Mouse (Mus musculus): ENCODE results near the gene Gch1.
"Not testable (repeated sequence)": the region's sequence is repeated elsewhere in the genome, so short reads cannot be mapped to it uniquely, and the experiment has no call there.

Gch1 gene

DNA sequence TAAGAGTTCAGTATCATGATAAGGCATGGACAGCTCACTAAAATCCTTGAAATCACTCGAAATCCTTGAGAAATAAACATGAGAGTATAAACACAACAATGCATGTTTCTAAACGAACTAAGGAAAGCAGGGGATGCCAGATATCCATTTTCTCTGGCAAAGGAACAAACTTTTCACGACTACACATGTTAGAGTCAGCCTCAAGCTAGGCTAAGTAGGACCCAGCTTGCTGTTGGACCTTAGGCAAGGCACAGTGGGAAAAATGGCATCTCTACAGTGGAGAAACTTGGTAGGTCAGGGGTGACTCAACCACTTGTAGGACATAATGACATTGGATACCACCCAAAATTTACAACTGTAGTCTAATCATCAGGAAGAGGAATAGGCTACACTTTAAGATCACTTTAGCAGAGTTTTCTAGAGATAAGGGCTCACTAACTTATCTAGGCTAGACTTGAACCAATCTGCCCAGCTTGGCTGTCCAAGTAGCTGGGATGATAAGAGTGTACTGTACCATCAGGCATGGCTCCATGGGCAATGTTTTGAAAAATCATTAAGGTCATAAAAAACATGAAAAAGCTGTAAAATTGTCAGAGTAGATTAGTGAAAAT is 18.6 kb downstream of the Gch1 start:
- no peak for DNase-seq (ENCODE audit: low read depth in 2 of 2, low spot score in 2 of 2)

DNA sequence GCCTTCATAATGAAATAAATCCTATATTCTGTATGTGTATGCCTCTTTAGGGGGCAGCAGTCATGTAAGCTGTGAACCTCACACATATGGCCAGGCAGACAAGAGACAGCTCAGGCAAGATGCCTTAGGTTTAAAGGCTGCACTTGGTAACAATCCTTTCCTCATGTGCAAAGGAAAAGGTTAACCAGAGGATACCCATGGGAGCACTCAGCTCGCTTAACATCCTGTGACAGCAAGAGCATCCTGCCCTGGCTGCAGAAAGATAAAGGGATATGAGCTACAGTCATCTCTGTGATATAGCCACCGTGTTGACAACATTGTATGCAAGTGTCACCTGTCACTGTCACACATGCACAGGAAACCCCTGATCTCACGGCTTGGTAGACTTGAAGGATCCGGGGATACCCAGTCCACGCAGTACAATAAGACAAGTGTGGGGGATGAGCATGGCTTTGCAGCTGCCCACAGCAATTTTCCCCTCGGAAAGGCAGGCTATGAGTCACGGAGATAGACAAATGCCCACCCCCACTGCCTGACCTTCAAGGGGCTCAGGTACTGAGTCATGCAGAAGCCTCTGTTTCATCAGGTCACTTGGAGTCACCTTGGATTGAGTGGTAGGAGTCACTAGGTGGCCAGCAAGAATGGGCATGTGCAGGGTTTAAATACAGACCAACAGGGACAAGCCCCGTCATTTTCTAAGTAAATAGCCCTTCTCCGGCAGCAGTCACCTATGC is 19.4 kb downstream of the Gch1 start:
- DNase-seq (ENCODE audit: low read depth in 2 of 2, low spot score in 2 of 2): no peak

DNA sequence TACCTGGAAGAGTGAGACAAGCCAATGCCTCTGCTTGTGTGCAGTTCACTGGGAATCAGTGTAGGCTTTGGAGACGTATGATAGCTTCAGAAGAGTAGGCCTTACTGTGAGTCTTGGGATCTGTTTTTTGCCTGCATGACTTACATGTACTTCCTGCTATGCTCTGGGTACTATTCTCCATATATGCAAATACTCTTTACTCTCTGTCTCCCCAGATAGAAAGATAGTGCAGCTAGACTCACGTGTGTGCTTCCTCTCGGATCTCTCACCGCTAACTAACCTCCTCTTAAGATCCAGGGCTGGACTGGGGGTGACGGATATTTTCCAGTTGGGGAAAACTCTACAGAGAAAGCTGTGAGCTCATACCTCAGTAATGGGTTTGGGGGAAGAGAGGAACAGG is 23.5 kb downstream of the Gch1 start:
- no peak for DNase-seq (ENCODE audit: low read depth in 2 of 2, low spot score in 2 of 2)

DNA sequence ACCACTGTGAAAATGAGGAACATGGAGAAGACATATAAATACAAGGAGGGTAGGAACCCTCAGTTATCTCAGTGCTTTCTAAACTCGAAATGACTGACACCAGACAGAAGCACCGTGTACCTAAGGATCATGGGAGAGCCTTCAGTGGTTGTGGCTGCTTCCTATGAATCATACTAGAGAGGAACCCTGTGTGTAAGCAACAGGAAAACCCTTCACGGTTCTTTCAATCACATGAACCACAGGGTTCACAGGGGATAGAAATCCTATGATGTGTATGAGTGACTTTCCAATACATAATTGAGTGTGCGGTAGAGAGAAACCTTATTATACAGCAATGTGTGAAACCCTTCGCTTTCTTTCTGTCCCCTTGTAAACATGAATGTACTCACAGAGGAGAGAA is 24.1 kb downstream of the Gch1 start:
- DNase-seq (ENCODE audit: low read depth in 2 of 2, low spot score in 2 of 2): no peak

DNA sequence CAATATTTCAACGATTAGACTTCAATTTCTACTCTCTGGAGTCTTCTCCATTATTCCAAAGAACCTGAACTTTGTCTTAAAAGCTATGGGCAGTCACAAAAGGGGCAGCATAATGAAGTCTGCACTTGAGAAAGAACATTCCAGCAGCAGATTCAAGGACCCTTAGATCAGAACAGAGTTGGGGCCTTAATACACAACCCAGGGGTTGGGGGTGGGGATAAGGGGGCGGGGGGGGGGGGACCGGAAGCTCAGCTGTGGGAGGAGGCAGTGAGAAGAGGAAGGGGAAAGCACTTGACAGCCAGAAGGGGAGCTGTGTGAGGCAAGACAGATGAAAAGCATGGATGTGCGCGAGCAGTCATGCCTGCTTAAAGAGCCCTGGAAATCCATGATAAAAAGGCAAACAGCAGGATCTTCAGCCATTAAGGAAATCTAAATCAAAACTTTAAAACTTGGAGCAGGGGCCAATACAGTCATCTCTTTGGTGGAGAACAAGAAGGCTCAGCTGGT is 27.2 kb downstream of the Gch1 start:
- DNase-seq (ENCODE audit: low read depth in 2 of 2, low spot score in 2 of 2): no peak

DNA sequence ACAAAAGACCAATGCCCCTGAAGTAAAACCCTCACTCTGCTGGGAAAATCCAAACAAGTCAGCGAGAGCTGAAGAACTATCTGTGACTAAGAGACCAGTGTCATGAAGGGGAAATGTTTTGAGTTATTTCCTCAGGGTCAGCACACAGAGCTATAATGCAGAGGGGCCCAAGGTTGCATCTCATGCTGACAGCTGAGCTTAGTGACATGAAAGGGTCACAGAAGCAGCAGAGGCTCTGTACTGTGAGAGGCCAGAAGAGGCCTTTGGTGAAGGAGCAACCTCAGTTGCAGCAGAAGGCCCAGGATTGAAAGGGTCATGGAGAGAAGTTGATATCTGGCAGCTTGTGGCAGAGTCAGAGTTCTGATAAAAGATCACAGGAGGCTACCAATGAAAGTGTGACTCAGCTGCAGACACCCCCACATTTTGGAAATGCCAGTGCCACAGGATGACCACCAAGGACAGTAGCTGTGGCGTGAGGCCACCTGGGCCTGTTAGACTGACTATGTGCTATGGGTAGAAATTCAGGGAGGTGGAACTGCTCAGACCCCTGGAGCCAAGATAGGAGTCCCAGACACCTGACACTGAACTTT is 29.1 kb downstream of the Gch1 start:
- no peak for DNase-seq (ENCODE audit: low read depth in 2 of 2, low spot score in 2 of 2)

DNA sequence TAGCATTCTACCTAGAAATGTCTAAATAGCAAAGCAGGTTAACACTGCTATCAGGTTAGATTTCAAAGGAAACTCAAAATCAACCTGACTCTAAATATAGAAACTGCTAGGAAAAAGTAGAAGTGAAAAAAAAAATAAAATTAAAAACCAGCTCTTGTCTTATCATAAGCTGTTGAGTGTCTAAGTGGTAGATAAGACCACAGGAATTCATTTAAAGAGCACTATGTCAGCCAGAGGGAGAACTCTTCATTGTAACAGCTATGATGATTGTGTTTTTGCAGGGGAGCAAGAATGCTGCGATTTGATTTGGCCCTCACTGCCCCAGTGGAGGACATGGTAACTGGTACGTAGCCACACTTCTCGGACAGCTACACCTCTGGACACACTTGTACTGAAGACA is 34.9 kb downstream of the Gch1 start:
- no peak for DNase-seq (ENCODE audit: low read depth in 2 of 2, low spot score in 2 of 2)

DNA sequence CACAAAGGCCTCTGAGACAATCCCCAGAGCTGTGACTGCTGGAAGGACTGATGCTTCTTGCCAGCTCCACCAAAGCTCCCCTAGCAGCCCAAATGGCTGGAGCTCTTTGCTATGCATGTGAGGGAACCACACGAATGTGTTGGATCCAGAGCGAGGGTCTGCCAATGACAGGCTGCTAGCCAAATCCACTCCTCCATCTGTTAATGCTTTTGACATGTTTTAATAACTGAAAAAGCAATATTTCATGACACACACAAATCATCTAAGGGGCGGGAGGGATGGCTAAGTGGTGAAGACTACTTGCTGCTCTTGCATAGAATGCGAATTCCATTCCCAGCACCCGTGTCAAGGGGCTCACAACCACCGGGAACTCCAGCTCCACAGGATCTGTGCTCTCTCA is 37.9 kb downstream of the Gch1 start:
- DNase-seq (ENCODE audit: low read depth in 2 of 2, low spot score in 2 of 2): no peak

DNA sequence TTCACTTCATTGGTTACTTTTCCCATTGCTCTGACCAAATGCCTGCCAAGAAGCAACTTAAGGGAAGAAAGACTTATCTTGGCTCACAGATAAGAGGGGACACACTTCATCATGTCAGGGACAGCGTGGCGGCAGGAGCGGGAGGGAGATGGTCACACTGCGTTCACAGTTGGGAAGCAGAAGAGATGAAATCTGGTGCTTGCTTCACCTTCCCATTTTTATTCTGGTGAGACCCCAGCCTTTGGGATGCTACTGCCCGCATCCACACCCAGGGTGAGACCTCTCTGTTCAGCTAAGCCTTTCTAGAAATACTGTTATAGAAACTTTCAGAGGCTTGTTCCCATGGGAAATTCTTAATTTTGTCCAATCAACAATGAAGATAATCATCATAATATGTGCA is 44.9 kb downstream of the Gch1 start:
- no peak for DNase-seq (ENCODE audit: low read depth in 2 of 2, low spot score in 2 of 2)

DNA sequence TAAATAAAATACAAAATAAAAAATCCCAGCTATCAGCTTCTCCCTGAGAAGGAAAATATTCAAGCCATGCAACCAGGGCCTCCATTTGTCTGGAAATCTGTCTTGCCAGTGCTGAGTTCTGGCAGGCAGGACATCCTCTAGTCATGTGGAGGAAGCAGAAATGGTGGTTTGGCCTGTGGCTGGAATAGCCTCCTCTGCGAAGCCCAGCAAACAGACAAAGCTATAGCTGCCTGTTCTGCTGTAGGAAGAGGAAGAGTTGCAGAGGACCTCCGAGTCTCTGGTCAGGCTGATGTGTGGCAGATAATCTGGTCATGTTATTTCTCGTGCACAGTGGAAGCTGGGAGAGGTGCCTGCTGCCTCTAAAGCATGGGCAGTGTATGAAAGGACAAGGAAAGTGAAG is 50.4 kb downstream of the Gch1 start:
- DNase-seq (ENCODE audit: low read depth in 2 of 2, low spot score in 2 of 2): no peak

DNA sequence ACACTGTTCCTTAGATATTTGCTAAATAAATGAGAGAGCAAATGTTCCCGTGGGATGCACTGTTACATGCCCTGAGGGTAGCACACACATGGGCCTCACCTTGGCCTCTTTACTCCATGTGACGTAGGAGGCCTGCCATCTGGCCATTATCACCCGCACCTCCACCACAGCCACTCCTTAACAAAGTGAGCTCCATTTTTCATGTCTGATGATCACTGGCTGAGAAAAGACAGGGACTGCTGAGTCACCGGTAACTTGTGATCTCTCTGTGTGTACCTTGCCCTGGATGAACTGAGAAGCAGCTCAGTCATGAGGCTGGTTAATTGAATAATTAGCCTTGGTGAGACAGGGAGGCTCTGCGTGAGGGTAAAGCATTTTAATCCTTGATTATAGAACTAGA is 52.6 kb downstream of the Gch1 start:
- DNase-seq (ENCODE audit: low read depth in 2 of 2, low spot score in 2 of 2): no peak

DNA sequence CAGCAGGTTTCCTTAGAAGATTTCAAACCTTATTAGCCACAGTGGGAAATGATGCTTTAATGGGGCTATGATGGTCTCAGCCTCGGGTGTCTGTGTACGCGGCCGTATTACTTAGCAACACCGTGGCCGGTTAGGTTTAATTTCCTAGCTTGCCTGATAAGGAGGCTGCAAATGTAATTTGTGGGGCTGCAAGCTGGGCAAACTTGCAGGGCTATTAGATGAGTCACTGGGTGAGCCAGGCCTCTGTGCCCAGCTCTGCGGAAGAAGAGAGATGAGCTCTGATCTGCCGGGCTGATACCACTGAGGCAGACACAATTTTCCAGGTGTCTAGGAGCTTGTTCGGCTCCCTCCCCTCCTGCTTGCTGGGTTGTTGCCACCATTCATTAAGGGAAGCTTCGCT is 55.3 kb downstream of the Gch1 start:
- no peak for DNase-seq (ENCODE audit: low read depth in 2 of 2, low spot score in 2 of 2)

DNA sequence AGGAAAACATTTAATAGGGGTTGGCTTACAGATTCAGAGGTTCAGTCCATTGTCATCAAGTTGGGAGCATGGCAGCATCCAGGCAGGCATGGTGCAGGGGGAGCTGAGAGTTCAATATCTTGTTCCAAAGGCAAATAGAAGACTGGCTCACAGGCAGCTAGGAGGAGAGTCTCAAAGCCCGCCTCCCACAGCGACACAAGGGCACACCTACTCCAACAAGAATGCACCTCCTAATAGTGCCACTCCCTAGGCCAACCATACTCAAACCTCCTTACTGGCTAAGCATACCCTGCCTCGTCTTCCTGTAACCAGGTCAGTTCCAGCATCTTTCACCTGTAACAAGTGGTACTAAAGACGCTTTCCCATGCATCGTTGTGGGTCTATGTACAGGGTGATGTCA is 61.2 kb downstream of the Gch1 start:
- no peak for DNase-seq (ENCODE audit: low read depth in 2 of 2, low spot score in 2 of 2)

DNA sequence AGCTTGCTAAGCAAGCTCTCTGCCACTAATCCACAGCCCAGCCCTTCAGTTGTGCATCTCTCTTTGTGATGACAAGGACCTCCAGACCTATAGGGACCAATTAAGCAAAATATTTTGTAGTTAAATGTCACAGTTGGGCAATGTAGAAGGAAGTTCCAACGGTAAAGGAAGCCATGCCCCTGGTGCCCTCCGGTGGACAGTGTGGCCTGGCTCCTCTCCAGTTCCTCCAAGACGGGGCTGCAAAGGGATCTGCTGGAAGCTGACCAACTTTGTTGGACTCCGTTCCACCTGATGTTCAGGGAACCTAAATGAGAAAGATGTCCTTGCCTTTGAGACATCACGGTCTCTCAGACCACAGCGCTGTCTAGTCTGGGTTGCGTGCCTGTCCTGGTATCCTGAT is 71.7 kb downstream of the Gch1 start:
- no peak for DNase-seq (ENCODE audit: low read depth in 2 of 2, low spot score in 2 of 2)

DNA sequence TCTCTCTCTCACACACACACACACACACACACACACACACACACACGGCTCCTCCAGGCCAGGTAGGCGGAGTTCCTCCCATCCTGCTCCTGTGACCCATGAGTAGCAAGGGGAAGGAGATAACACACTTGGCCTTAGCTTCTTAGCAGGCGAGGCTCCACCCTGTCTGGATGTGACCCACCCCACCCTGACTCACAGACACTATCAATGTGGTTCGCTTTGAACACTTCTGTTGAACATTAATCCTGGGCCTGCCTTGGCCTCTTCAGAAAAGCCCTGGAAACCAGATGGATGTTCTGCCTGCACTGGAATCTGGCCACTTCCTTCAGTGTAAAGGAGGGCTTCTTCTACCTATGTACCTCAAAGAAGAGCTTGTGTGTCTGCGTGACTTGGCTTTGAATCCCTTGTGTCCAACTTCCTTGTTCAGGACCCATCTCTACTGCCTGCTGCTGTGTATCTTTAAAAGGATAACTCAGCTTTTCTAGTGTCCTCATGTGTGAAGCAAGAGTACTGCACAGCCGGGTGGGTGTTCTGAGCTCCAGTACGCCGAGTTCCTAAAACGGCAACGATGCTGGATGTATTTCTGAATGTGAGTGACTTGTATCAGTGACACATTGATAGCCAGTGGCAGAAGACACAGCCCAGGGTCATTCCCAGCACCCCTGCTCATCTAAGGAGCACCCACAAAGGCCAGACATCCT is 73.0 kb downstream of the Gch1 start:
- DNase-seq (ENCODE audit: low read depth in 2 of 2, low spot score in 2 of 2): no peak

DNA sequence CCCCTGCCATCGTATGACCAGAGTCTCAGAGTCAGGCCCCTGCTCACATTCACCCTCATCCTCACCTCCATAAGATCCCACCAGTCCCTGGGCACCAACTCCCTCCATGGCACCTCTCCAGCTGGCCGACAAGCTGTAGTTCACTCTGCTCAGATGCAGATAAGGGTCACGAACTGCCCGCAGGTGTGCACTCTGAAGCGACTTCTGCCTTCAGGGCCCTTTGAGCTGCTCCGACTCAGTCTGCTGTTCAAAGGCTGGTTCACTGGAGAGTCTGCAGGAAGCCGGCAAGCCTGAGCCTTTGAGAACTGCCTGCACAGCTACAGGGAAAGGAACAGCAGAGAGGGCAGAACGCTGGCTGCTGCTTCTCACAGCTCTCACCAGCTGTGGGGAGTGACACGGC is 74.1 kb downstream of the Gch1 start:
- DNase-seq (ENCODE audit: low read depth in 2 of 2, low spot score in 2 of 2): no peak

DNA sequence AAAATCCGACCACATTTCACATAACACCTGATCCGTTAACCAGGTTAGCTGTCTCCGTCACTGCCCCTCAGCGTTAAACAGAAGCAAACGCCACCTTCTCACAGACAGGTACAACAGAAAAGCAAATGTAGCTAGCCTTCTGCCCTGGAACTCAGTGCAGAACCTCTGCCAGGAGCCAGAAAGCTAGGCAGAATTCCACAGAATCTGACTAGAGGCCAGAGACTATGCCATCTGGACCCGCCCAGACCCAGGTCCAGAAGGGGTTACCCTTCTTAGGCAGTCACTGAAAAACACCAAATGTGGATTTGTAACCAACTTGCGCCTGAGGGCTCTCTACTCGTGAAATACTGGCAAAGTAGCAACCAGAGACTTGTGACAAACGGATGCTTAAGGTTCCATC is 77.9 kb downstream of the Gch1 start:
- no peak for DNase-seq (ENCODE audit: low read depth in 2 of 2, low spot score in 2 of 2)

DNA sequence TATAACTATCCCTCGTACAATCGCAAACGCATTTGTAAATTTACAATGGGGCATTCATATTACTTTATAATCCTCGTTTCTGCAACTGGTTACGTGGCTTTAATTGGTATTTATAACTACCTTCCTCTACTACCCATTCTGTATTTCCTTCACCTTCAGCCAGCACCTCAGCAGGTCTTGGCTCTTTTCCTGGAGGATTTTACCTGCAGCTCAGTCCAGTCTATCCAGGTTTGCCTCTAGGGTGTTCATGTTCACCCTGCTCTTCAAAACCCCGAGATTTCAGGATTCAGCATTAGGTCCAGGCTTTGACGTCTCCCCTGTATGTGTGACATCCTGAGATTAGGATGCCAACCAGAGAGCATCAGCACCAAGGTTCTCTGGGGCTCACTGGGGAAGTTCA is 78.8 kb downstream of the Gch1 start:
- DNase-seq (ENCODE audit: low read depth in 2 of 2, low spot score in 2 of 2): not testable (repeated sequence)

DNA sequence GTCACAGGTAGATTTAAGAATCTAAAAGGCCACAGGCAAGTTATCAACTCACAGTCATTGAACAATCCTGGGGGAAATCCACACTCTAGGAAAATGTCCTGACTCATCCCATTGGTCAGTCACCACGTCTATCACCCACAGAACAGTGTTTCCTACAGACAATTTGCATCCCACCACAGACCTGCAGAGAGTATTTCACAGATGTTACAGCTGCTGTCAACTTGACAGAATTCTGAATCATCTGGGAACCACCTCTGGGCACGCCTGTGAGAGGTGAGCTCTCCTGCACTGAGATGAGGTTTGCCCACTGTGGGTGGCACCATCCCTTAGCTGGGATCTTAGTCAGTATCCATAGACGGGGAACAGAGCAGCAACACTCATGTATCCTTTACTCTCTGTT is 81.8 kb downstream of the Gch1 start:
- no peak for DNase-seq (ENCODE audit: low read depth in 2 of 2, low spot score in 2 of 2)

DNA sequence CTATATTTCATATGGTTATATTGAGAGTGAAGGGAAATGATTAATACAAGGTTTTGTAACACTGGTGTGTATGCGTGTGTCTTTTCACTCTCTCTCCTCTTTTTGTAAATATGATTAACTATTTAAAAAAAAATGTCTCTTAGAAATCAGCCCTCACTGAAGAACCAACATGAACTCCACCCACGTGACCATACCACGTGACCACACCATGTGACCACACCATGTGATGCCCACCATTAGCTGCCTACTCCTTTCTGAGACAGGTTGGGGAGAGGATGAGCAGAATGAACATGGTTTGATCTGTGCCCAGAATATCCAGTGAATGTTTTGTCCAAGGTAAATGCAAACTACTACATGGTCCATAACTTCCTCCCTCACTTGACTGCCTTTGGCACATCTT is 83.5 kb downstream of the Gch1 start:
- no peak for DNase-seq (ENCODE audit: low read depth in 2 of 2, low spot score in 2 of 2)

DNA sequence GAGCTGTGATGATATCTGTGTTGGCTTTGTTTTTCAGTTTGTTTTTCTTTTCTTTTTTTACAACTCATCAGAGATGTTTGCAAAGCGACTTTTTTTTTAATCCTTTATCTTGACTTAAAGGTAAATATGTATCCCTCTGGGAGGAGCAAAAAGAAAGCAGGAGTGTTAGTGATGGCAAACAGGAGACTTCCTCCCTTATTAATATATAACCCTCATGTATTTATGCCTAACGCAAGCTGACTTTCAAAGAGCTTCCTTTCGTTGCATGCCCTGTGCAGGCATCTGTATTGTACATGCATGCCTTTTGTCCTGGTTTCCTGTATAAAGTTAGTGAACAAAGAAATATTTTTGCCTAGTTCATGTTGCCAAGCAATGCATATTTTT is 84.0 kb downstream of the Gch1 start:
- DNase-seq (ENCODE audit: low read depth in 2 of 2, low spot score in 2 of 2): no peak

Data from CD8-positive naive resting alpha-beta T cell, adult 2 months (primary cell).